Mouse (Mus musculus) layer of hippocampus, postnatal 25 days (tissue): Measurements from ENCODE around the gene Auh. TPM values are rescaled to one million over a fixed set of nuclear protein-coding genes. Genes with fewer than 3 reads are reported as not detected.

ENCODE experiments used
- DNase-seq, 2 experiments: peaks; one replicate each; pipeline ENCODE4 v3.0.0; 2022; ENCODE audit warnings: mixed read lengths in 2 of 2, low spot score in 1 of 2; ENCODE audit errors: extremely low spot score in 1 of 2
- total RNA-seq, 2 experiments: library from RNA; stranded (reverse); gene quantifications; 2 replicates each; pipeline ENCODE4 v1.2.3; 2021

The Auh gene
- total RNA-seq, 2 experiments from 2014 or later: 104 to 110 TPM

DNA sequence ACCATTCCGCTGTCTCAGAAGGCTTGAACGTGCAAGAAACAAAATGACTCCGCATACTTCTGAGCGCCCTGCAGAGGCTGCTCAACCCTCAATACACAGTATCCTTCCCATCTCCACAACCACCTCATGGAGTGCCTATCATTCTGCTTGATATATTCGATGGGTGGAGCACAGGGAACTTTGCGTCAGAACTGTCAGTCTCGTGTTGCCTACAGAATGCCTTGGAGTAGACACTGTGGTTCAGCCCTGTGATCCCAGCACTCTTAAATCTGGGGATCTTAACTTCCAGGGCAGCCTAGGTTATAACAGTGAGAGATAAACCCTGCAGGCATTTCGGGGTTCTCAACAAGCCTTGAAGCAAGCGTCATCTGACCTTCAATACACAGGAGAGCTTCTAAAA, 1.1 kb downstream of the Auh start:
- DNase-seq: peak in 1 of 2 experiments; percentile 14

DNA sequence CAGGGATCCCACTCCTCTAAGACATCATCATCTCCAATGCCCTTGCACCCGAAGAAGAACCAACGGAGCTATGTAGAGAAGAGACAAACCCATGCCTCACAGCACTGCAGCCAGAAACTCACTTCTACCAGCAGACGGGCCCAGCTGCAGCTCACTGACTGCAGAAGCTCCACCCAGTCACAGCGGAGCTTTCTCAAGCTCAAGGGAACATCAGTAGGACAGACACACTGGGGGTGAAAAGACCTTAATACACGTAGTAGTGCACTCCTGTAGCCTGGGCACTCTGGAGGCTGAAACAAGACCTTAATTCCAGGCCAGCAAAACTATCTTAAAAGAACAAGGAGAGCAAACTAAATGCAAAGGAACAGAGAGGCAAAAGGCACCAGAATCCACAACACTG, 5.0 kb downstream of the Auh start:
- DNase-seq: no peak

GRCm38 (mm10) chr13:52921966-52922365, 7.5 kb downstream of the Auh start:
- no peak for DNase-seq

DNA sequence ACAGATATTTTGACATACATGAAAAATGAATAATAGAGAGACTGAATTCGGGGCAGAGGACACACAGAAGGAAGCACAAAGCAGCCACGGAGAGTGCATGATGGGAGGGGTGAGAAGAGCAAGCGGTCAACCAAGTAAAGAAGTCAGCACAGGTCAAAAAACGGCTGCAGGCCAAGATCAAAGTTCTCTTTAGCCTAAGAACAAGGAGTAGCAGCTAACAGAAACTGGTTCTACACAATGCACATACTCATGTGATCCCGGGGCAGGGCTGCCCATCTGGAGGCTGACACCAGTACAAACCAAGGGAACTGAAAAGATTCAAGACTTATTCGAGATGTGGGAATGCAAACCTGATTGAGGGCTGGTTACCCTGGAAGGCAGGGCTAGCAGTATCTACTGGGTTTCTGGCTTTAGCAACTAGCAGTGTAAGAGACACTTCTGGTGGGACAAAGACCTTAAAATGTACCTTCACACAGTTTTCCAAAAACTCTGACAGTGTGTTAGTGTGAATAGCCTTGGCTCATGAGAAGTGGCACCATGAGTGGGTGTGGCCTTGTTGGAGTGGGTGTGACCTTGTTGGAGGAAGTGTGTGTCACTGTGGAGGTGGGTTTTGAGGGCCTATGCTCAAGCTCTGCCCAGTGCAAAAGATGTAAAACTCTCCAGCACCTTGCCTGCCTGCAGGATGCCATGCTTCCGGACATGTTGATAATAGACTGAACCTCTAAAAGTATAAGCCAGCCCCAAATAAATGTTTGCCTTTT, 8.2 kb downstream of the Auh start:
- no peak for DNase-seq

GRCm38 (mm10) chr13:52919790-52920352, 9.6 kb downstream of the Auh start:
- DNase-seq: no peak

DNA sequence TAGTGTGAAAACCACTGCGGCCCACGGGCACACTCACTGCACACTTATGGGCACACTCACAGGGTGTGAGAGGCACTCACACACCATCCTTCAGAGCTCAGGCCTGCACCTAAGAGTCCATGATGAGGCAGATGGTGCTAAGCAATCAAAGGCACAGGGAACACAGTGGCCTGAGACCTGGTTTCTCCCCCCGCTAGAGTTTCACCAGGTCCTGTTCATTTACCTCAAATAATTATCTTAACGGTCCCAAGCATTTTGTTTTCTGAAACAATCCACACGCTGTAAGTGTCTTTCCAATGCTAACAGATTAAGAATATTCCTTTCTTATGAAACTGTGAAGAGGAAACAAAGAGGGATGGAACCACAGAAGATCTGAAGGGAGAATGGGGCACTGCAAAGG, 11.1 kb downstream of the Auh start:
- DNase-seq: no peak

DNA sequence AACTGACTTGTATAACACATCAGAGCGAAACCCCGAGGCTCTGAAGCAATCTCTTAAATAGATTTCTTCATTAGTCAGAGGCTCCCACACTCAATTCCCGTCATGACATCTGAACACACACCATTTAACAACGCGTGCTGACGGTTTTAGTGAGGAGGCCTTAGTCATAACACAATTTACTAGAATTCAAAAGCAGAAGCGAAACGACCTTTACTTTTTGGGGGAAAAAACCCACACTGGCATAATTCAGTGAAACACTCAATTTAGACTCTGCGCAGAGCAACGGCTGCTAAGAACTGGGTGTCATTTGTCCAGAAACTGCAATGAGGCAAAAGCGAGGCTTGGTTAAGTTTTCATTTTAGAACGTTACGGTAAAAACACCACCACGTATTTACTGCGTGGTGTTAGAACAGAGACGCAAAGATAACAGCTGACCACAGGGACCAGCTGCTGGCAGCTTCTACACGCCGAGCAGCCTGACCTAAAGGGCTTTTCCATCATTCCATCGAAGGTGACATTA, 14.8 kb downstream of the Auh start:
- no peak for DNase-seq

DNA sequence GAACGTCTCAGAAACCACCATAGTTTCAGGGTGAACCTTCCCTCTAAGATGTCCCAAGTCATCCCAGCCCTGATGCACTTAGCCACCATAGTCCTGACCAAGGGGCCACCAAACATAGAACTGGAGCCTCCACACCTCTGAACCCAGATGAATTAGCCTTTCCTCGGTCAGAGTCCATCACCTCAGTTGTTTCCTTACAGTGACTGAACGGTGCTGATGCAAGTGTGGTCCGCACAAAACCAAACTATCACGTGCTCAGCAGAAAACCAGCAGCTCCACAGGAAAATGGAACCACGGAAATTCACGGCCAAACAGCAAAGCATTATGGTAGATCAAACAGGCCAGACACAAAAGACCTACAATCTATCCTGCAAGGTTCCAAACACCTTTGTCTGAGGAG, 15.6 kb downstream of the Auh start:
- DNase-seq: no peak

- DNase-seq: no peak
These were observed 17.0 kb downstream of the Auh start for GRCm38 (mm10) chr13:52912495-52912894.

DNA sequence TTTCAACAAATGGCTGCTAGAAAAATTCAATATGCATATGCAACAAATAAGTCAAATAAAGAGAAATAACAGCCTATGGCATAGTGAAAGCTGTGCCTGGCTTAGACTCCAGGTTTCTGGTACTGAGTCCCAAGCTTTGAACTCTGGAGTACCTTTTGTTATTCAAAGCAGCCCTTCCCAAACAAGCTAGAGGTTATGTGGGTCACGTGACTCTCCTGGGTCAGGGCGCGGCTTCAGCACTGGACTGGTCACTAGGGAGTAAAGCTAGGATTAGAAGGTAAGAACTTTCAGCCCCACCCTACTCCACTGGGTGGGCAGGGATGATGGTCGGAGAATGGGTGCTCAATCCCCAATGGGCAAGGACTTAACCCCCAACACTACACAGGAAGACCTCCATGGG, 18.2 kb downstream of the Auh start:
- DNase-seq: no peak

GRCm38 (mm10) chr13:52906296-52906695, 23.2 kb downstream of the Auh start:
- DNase-seq: no peak

DNA sequence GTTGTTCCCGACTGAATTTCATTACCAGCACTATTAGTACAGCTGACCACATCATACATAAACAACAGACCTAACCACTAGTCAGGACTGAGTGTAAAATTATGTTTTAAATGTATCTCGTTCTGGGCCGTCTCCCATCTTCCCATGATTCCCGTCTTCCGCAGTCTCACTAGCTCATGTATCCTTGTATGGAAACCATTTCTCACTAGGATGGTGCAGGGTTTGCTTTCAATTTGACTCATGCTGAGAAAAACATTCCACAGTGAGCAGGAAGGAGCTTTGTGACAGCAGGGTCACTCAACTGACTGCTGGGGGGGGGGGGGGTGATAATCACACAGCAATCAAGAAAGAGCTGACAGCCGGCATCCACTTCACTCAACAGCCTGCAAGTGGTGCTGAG, 25.3 kb downstream of the Auh start:
- no peak for DNase-seq

DNA sequence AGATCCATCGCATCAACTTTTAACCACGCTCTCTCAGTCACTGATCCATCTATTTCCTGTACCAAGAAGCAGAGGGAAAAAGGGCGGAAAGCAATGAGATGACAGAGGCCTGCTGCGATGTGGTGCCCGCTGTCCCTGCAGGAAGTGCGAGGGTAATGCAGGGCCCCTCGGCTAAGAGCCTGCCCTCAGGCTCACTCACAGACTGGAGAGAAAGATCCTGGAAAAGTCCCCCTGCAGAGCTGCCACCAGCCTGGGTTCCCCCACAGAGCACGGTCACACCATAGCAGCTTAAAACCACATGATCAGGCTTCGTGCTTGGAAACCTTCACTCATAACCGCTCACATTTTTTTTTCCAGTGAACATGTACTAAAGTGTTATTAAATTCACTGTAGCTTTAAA, 25.7 kb downstream of the Auh start:
- no peak for DNase-seq

DNA sequence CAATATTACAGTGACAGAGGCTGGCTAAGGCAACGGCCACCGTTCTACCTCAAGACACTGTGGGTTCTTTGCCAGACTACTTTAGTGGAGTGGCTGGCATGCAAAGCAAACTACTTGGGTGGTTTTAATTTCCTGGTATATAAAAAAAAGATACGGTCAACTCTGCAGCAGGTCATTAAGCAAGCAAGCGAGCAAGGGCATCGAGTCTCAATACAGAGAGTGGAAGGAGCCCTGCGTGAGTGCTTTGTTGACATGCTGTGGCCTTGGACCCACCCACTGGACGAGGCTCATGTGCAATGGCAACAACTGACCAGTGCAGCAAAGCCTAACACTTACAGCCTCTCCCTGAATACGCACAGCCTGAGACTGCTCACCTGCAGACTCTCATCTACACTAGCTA, 27.0 kb downstream of the Auh start:
- DNase-seq: no peak

- DNase-seq: no peak
These were observed 29.8 kb downstream of the Auh start for GRCm38 (mm10) chr13:52899664-52900063.

GRCm38 (mm10) chr13:52897806-52898205, 31.7 kb downstream of the Auh start:
- no peak for DNase-seq

GRCm38 (mm10) chr13:52892791-52893190, 36.7 kb downstream of the Auh start:
- peak in 1 of 2 experiments; percentile 39 for DNase-seq

- no peak for DNase-seq
These were observed 37.4 kb downstream of the Auh start for GRCm38 (mm10) chr13:52892065-52892503.

- no peak for DNase-seq
These were observed 39.2 kb downstream of the Auh start for GRCm38 (mm10) chr13:52890313-52890712.

- DNase-seq: no peak
These were observed 42.7 kb downstream of the Auh start for GRCm38 (mm10) chr13:52886779-52887178.

- no peak for DNase-seq
These were observed 45.5 kb downstream of the Auh start for GRCm38 (mm10) chr13:52883960-52884326.
